Mouse (Mus musculus) common myeloid progenitor, adult 5-6 weeks (primary cell): ENCODE data around the gene Luzp1. TPM values are rescaled to one million over a fixed set of nuclear protein-coding genes. Genes with fewer than 3 reads are reported as not detected.

Source experiments
- ATAC-seq: replicated peaks from 2 replicates; pipeline ENCODE4 v1.8.0; 2016; ENCODE audit warnings: low read depth, mild to moderate bottlenecking, moderate TSS enrichment, inconsistent platforms; ENCODE audit not compliant: poor library complexity, severe bottlenecking
- total RNA-seq: library from RNA; stranded (forward); fragments of 200-1000, 187-1606 nt; gene quantifications from 2 replicates; pipeline ENCODE4 v1.2.3, GENCODE M21; 2017

Gene Luzp1
- total RNA-seq, 1 experiment from 2014 or later = 11.1 TPM

GRCm38 (mm10) chr4:136461761-136462085 lies 7.8 kb upstream of the Luzp1 start:
- no peak for ATAC-seq

- ATAC-seq = peak; percentile 57
These were observed 7.3 kb upstream of the Luzp1 start, which contains the start of gene 6030445D17Rik for GRCm38 (mm10) chr4:136462086-136462838. Gene 6030445D17Rik, plus strand, starts transcription at chr4:136462250.

- ATAC-seq = peak; percentile 62
These were observed 6.8 kb upstream of the Luzp1 start for GRCm38 (mm10) chr4:136462839-136463178.

- ATAC-seq = no peak
These were observed 6.1 kb upstream of the Luzp1 start for GRCm38 (mm10) chr4:136463436-136463835.

GRCm38 (mm10) chr4:136466226-136466625 lies 3.3 kb upstream of the Luzp1 start:
- no peak for ATAC-seq

- ATAC-seq = peak; percentile 67
These were observed 821 bp upstream of the Luzp1 start for GRCm38 (mm10) chr4:136468553-136469327.

- 0 out of 2 replicates have a peak, but pooled peaks have one; percentile 4 for ATAC-seq
These were observed 383 bp downstream of the Luzp1 start for GRCm38 (mm10) chr4:136469941-136470346.

- ATAC-seq = 0 out of 2 replicates have a peak, but pooled peaks have one; percentile 10
These were observed 948 bp downstream of the Luzp1 start for GRCm38 (mm10) chr4:136470347-136471071.

- ATAC-seq = no peak
These were observed 7.1 kb downstream of the Luzp1 start for GRCm38 (mm10) chr4:136476692-136477091.

GRCm38 (mm10) chr4:136486549-136486948 lies 17.0 kb downstream of the Luzp1 start:
- no peak for ATAC-seq

GRCm38 (mm10) chr4:136495993-136496392 lies 26.4 kb downstream of the Luzp1 start:
- no peak for ATAC-seq

GRCm38 (mm10) chr4:136505426-136506215 lies 36.1 kb downstream of the Luzp1 start:
- peak; percentile 87 for ATAC-seq

- ATAC-seq = 0 out of 2 replicates have a peak, but pooled peaks have one; percentile 42
These were observed 40.3 kb downstream of the Luzp1 start for GRCm38 (mm10) chr4:136509857-136510256.

- ATAC-seq = no peak
These were observed 42.1 kb downstream of the Luzp1 start for GRCm38 (mm10) chr4:136511708-136512107.

- no peak for ATAC-seq
These were observed 43.3 kb downstream of the Luzp1 start for GRCm38 (mm10) chr4:136512905-136513304.

GRCm38 (mm10) chr4:136518141-136518540 lies 48.6 kb downstream of the Luzp1 start:
- no peak for ATAC-seq

GRCm38 (mm10) chr4:136518576-136518975 lies 49.0 kb downstream of the Luzp1 start:
- no peak for ATAC-seq

- ATAC-seq = no peak
These were observed 50.3 kb downstream of the Luzp1 start for GRCm38 (mm10) chr4:136519866-136520265.

- ATAC-seq = no peak
These were observed 52.3 kb downstream of the Luzp1 start for GRCm38 (mm10) chr4:136521898-136522297.

- ATAC-seq = no peak
These were observed 54.7 kb downstream of the Luzp1 start for GRCm38 (mm10) chr4:136524309-136524708.
